Mouse (Mus musculus) forebrain, embryonic 13.5 days (tissue): ENCODE results near the gene Zscan4c. TPM values are rescaled to one million over a fixed set of nuclear protein-coding genes. Genes with fewer than 3 reads are reported as not detected.
"Not testable (repeated sequence)": the region's sequence is repeated elsewhere in the genome, so short reads cannot be mapped to it uniquely, and the experiment has no call there.

ENCODE experiments used
- ATAC-seq: fragments of 200-750 bp; cut with Nextera tagmentation; 2 replicates; pipeline ENCODE4 v1.8.0; 2017
- H3K27ac ChIP-seq: fragments of 300-500 bp; sonication (generic); 2 replicates; pipeline ENCODE4 v1.5.1; 2015; ENCODE audit warnings: inconsistent platforms, mild to moderate bottlenecking, moderate library complexity
- H3K27me3 ChIP-seq: fragments of 300-500 bp; sonication (generic); 2 replicates; pipeline ENCODE4 v1.6.1; 2015; ENCODE audit warnings: mild to moderate bottlenecking, inconsistent platforms
- H3K36me3 ChIP-seq: fragments of 300-500 bp; sonication (generic); 2 replicates; pipeline ENCODE4 v1.6.1; 2015; ENCODE audit warnings: mild to moderate bottlenecking, inconsistent platforms; ENCODE audit not compliant: poor library complexity, severe bottlenecking
- H3K4me1 ChIP-seq: fragments of 300-500 bp; sonication (generic); 2 replicates; pipeline ENCODE4 v1.6.1; 2015; ENCODE audit warnings: inconsistent platforms
- H3K4me2 ChIP-seq: fragments of 300-500 bp; sonication (generic); 2 replicates; pipeline ENCODE4 v1.6.1; 2015; ENCODE audit warnings: inconsistent platforms, mild to moderate bottlenecking, moderate library complexity
- H3K4me3 ChIP-seq: fragments of 300-500 bp; sonication (generic); 2 replicates; pipeline ENCODE4 v1.5.1; 2015; ENCODE audit warnings: mild to moderate bottlenecking, inconsistent platforms
- H3K9ac ChIP-seq: fragments of 300-500 bp; sonication (generic); 2 replicates; pipeline ENCODE4 v1.6.1; 2015; ENCODE audit warnings: mild to moderate bottlenecking, inconsistent platforms
- H3K9me3 ChIP-seq: fragments of 300-500 bp; sonication (generic); replicated peaks from 2 replicates; pipeline ENCODE4 v1.6.1; 2016; ENCODE audit warnings: inconsistent platforms
- WGBS: fragments of 180-500 bp; shearing (Covaris S2); methylation state at CpG from one replicate; pipeline ENCODE4 v1.1.7; 2015; 5-methylcytosine and 5-hydroxymethylcytosine counted together
- microRNA-seq: library from miRNA; unstranded; fragments of <30 nt; microRNA quantifications from one replicate; pipeline ENCODE4, GENCODE M21; 2016
- polyA plus RNA-seq: library from polyadenylated mRNA; unstranded; fragments of >200 nt; fragmentation: Nextera tagmentation; extraction: Ambion mirVana; gene quantifications from 2 replicates; pipeline ENCODE4 v1.2.1, GENCODE M21; 2015

Zscan4c gene
- not detected in 2 replicates for polyA plus RNA-seq

DNA sequence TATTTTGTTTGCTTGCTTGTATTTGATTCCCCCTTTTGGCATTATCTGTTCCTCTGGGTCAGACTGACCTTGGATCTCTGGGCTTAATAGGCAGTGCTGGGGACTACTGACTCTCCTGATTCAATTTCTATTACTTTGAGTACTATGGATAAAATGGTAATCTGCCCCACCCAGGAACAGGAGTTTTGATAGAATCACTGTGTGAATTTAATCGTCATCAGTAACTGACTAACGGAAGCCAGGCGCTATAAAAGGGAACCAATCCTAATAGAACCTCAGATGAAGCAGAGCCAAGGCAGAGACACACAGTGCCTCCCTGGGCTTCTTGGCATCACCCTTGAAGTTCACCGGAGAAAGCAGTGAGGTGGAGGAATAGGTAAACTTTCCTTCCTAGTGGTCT, at the start of gene Zscan4c:
TSS of gene Zscan4c (plus strand) at position 301 of the 400 bp plus-strand sequence.
- not testable (repeated sequence) for H3K27me3 ChIP-seq, H3K4me2 ChIP-seq, H3K4me3 ChIP-seq, H3K36me3 ChIP-seq, H3K9me3 ChIP-seq, ATAC-seq, H3K27ac ChIP-seq, H3K4me1 ChIP-seq, H3K9ac ChIP-seq
- WGBS = 95% methylated on average over 4 of the region's 4 CpGs

Small RNAs within 50 kb of the gene (microRNA-seq; reads per million reads assigned to microRNA genes)
- gene Mir297-1 = not detected

Other genes starting within 250 kb of the Zscan4c start
- not detected in 2 replicates for gene Zscan4b, start 100.7 kb upstream of the Zscan4c start, polyA plus RNA-seq
- gene Zscan4-ps1, start 63.9 kb downstream of the Zscan4c start, polyA plus RNA-seq = not detected in 2 replicates
- gene Zscan4d, start 160.4 kb downstream of the Zscan4c start, polyA plus RNA-seq = not detected in 2 replicates